Mouse (Mus musculus): ENCODE data around the gene Gm10721. TPM values are rescaled to one million over a fixed set of nuclear protein-coding genes. Genes with fewer than 3 reads are reported as not detected.
A peak's percentile ranks its signal among the peaks of the same experiment; 100 is the strongest.
"Not testable (repeated sequence)": the region's sequence is repeated elsewhere in the genome, so short reads cannot be mapped to it uniquely, and the experiment has no call there.

The Gm10721 gene
- total and polyA plus RNA-seq, 3 experiments: 0.27 TPM; not detected in 2

DNA sequence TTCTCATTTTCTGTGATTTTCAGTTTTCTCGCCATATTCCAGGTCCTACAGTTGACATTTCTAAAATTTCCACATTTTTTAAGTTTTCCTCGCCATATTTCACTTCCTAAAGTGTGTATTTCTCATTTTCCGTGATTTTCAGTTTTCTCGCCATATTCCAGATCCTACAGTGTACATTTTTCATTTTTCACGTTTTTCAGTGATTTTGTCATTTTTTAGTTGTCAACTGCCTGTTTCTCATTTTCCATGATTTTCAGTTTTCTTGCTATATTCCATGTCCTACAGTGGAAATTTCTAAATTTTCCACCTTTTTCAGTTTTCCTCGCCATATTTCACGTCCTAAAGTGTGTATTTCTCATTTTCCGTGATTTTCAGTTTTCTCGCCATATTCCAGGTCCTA lies 5.7 kb upstream of the Gm10721 start:
- not testable (repeated sequence) for H3K4me1 ChIP-seq (ENCODE audit: control insufficient read depth in 1 of 2, insufficient read depth in 2 of 2, low read length in 2 of 2); H3K79me2 ChIP-seq (ENCODE audit: control insufficient read depth, insufficient read depth, low read length, poor library complexity); H3K9me3 ChIP-seq (replicated peaks; ENCODE audit: insufficient read depth, low read length); H3K27ac ChIP-seq (ENCODE audit: control insufficient read depth, low read depth, low read length); H3K4me3 ChIP-seq (ENCODE audit: control insufficient read depth in 1 of 2, insufficient read depth in 1 of 2, low read depth in 2 of 2, low read length in 2 of 2); H3K36me3 ChIP-seq (ENCODE audit: control insufficient read depth in 1 of 2, insufficient read depth in 2 of 2, low read length in 2 of 2); H3K9ac ChIP-seq (ENCODE audit: control insufficient read depth, low read depth, low read length, poor library complexity, severe bottlenecking); H3K27me3 ChIP-seq (ENCODE audit: control insufficient read depth in 1 of 2, insufficient read depth in 2 of 2, low read length in 2 of 2)
- DNase-seq (ENCODE audit: low read depth, low spot score): peak; percentile 67

- DNase-seq (ENCODE audit: low read depth, low spot score); H3K27ac ChIP-seq (ENCODE audit: control insufficient read depth, low read depth, low read length); H3K4me3 ChIP-seq (ENCODE audit: control insufficient read depth in 1 of 2, insufficient read depth in 1 of 2, low read depth in 2 of 2, low read length in 2 of 2); H3K9ac ChIP-seq (ENCODE audit: control insufficient read depth, low read depth, low read length, poor library complexity, severe bottlenecking); H3K4me1 ChIP-seq (ENCODE audit: control insufficient read depth in 1 of 2, insufficient read depth in 2 of 2, low read length in 2 of 2); H3K79me2 ChIP-seq (ENCODE audit: control insufficient read depth, insufficient read depth, low read length, poor library complexity); H3K36me3 ChIP-seq (ENCODE audit: control insufficient read depth in 1 of 2, insufficient read depth in 2 of 2, low read length in 2 of 2); H3K27me3 ChIP-seq (ENCODE audit: control insufficient read depth in 1 of 2, insufficient read depth in 2 of 2, low read length in 2 of 2); H3K9me3 ChIP-seq (replicated peaks; ENCODE audit: insufficient read depth, low read length): not testable (repeated sequence)
Observed at GRCm38 (mm10) chr9:3009331-3009730, 3.6 kb upstream of the Gm10721 start.

- not testable (repeated sequence) for H3K4me3 ChIP-seq (ENCODE audit: control insufficient read depth in 1 of 2, insufficient read depth in 1 of 2, low read depth in 2 of 2, low read length in 2 of 2); H3K9ac ChIP-seq (ENCODE audit: control insufficient read depth, low read depth, low read length, poor library complexity, severe bottlenecking); H3K9me3 ChIP-seq (replicated peaks; ENCODE audit: insufficient read depth, low read length); H3K27me3 ChIP-seq (ENCODE audit: control insufficient read depth in 1 of 2, insufficient read depth in 2 of 2, low read length in 2 of 2); DNase-seq (ENCODE audit: low read depth, low spot score); H3K4me1 ChIP-seq (ENCODE audit: control insufficient read depth in 1 of 2, insufficient read depth in 2 of 2, low read length in 2 of 2); H3K36me3 ChIP-seq (ENCODE audit: control insufficient read depth in 1 of 2, insufficient read depth in 2 of 2, low read length in 2 of 2); H3K27ac ChIP-seq (ENCODE audit: control insufficient read depth, low read depth, low read length); H3K79me2 ChIP-seq (ENCODE audit: control insufficient read depth, insufficient read depth, low read length, poor library complexity)
Observed at GRCm38 (mm10) chr9:3012054-3012621, 802 bp upstream of the Gm10721 start.

DNA sequence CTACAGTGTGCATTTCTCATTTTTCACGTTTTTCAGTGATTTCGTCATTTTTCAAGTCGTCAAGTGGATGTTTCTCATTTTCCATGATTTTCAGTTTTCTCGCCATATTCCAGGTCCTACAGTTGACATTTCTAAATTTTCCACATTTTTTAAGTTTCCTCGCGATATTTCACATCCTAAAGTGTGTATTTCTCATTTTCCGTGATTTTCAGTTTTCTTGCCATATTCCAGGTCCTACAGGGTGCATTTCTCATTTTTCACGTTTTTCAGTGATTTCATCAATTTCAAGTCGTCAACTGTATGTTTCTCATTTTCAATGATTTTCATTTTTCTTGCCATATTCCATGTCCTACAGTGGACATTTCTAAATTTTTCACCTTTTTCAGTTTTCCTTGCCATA lies 2.4 kb downstream of the Gm10721 start, which contains the start of gene Gm10720:
TSS of gene Gm10720 (plus strand) at position 301 of the 400 bp plus-strand sequence.
- H3K27me3 ChIP-seq (ENCODE audit: control insufficient read depth in 1 of 2, insufficient read depth in 2 of 2, low read length in 2 of 2); H3K27ac ChIP-seq (ENCODE audit: control insufficient read depth, low read depth, low read length); H3K4me3 ChIP-seq (ENCODE audit: control insufficient read depth in 1 of 2, insufficient read depth in 1 of 2, low read depth in 2 of 2, low read length in 2 of 2); H3K9ac ChIP-seq (ENCODE audit: control insufficient read depth, low read depth, low read length, poor library complexity, severe bottlenecking); H3K36me3 ChIP-seq (ENCODE audit: control insufficient read depth in 1 of 2, insufficient read depth in 2 of 2, low read length in 2 of 2); H3K9me3 ChIP-seq (replicated peaks; ENCODE audit: insufficient read depth, low read length); DNase-seq (ENCODE audit: low read depth, low spot score); H3K4me1 ChIP-seq (ENCODE audit: control insufficient read depth in 1 of 2, insufficient read depth in 2 of 2, low read length in 2 of 2); H3K79me2 ChIP-seq (ENCODE audit: control insufficient read depth, insufficient read depth, low read length, poor library complexity): not testable (repeated sequence)

DNA sequence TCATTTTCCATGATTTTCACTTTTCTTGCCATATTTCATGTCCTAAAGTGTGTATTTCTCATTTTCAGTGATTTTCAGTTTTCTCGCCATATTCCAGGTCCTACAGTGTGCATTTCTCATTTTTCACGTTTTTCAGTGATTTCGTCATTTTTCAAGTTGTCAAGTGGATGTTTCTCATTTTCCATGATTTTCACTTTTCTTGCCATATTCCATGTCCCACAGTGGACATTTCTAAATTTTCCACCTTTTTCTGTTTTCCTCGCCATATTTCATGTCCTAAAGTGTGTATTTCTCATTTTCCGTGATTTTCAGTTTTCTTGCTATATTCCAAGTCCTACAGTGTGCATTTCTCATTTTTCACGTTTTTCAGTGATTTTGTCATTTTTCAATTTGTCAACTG lies 3.0 kb downstream of the Gm10721 start:
- H3K27ac ChIP-seq (ENCODE audit: control insufficient read depth, low read depth, low read length); H3K27me3 ChIP-seq (ENCODE audit: control insufficient read depth in 1 of 2, insufficient read depth in 2 of 2, low read length in 2 of 2); H3K9me3 ChIP-seq (replicated peaks; ENCODE audit: insufficient read depth, low read length); H3K36me3 ChIP-seq (ENCODE audit: control insufficient read depth in 1 of 2, insufficient read depth in 2 of 2, low read length in 2 of 2); H3K4me3 ChIP-seq (ENCODE audit: control insufficient read depth in 1 of 2, insufficient read depth in 1 of 2, low read depth in 2 of 2, low read length in 2 of 2); DNase-seq (ENCODE audit: low read depth, low spot score); H3K4me1 ChIP-seq (ENCODE audit: control insufficient read depth in 1 of 2, insufficient read depth in 2 of 2, low read length in 2 of 2); H3K9ac ChIP-seq (ENCODE audit: control insufficient read depth, low read depth, low read length, poor library complexity, severe bottlenecking); H3K79me2 ChIP-seq (ENCODE audit: control insufficient read depth, insufficient read depth, low read length, poor library complexity): not testable (repeated sequence)

GRCm38 (mm10) chr9:3017108-3017507 lies 4.2 kb downstream of the Gm10721 start, which contains the start of gene Gm10719:
Gene Gm10719 (plus strand): TSS chr9:3017408.
- not testable (repeated sequence) for DNase-seq (ENCODE audit: low read depth, low spot score); H3K36me3 ChIP-seq (ENCODE audit: control insufficient read depth in 1 of 2, insufficient read depth in 2 of 2, low read length in 2 of 2); H3K79me2 ChIP-seq (ENCODE audit: control insufficient read depth, insufficient read depth, low read length, poor library complexity); H3K9me3 ChIP-seq (replicated peaks; ENCODE audit: insufficient read depth, low read length); H3K4me1 ChIP-seq (ENCODE audit: control insufficient read depth in 1 of 2, insufficient read depth in 2 of 2, low read length in 2 of 2); H3K4me3 ChIP-seq (ENCODE audit: control insufficient read depth in 1 of 2, insufficient read depth in 1 of 2, low read depth in 2 of 2, low read length in 2 of 2); H3K27ac ChIP-seq (ENCODE audit: control insufficient read depth, low read depth, low read length); H3K27me3 ChIP-seq (ENCODE audit: control insufficient read depth in 1 of 2, insufficient read depth in 2 of 2, low read length in 2 of 2); H3K9ac ChIP-seq (ENCODE audit: control insufficient read depth, low read depth, low read length, poor library complexity, severe bottlenecking)

GRCm38 (mm10) chr9:3018944-3019343 lies 6.0 kb downstream of the Gm10721 start:
- H3K4me3 ChIP-seq (ENCODE audit: control insufficient read depth in 1 of 2, insufficient read depth in 1 of 2, low read depth in 2 of 2, low read length in 2 of 2); H3K9me3 ChIP-seq (replicated peaks; ENCODE audit: insufficient read depth, low read length): not testable (repeated sequence)

More at GRCm38 (mm10) chr9:3018944-3019343, 6.0 kb downstream of the Gm10721 start:
- not testable (repeated sequence) for H3K27me3 ChIP-seq (ENCODE audit: control insufficient read depth in 1 of 2, insufficient read depth in 2 of 2, low read length in 2 of 2); H3K36me3 ChIP-seq (ENCODE audit: control insufficient read depth in 1 of 2, insufficient read depth in 2 of 2, low read length in 2 of 2); DNase-seq (ENCODE audit: low read depth, low spot score); H3K4me1 ChIP-seq (ENCODE audit: control insufficient read depth in 1 of 2, insufficient read depth in 2 of 2, low read length in 2 of 2); H3K79me2 ChIP-seq (ENCODE audit: control insufficient read depth, insufficient read depth, low read length, poor library complexity); H3K9ac ChIP-seq (ENCODE audit: control insufficient read depth, low read depth, low read length, poor library complexity, severe bottlenecking); H3K27ac ChIP-seq (ENCODE audit: control insufficient read depth, low read depth, low read length)
